Mouse (Mus musculus) fibroblast of lung, adult 2 months (primary cell): ENCODE data around the gene Trove2.

Experiments
- DNase-seq: peaks from one replicate; pipeline ENCODE4 v3.0.0-alpha.2; 2011; ENCODE audit warnings: low read depth

Gene Trove2

GRCm38 (mm10) chr1:143776446-143777411, at the start of gene Trove2, which contains the start of gene Uchl5:
Gene Trove2 (minus strand): TSS chr1:143777068.
Gene Uchl5 (plus strand): TSS chr1:143777272.
- peak; percentile 82 for DNase-seq

GRCm38 (mm10) chr1:143822677-143823076, 45.8 kb upstream of the Trove2 start:
- DNase-seq, result no peak

DNA sequence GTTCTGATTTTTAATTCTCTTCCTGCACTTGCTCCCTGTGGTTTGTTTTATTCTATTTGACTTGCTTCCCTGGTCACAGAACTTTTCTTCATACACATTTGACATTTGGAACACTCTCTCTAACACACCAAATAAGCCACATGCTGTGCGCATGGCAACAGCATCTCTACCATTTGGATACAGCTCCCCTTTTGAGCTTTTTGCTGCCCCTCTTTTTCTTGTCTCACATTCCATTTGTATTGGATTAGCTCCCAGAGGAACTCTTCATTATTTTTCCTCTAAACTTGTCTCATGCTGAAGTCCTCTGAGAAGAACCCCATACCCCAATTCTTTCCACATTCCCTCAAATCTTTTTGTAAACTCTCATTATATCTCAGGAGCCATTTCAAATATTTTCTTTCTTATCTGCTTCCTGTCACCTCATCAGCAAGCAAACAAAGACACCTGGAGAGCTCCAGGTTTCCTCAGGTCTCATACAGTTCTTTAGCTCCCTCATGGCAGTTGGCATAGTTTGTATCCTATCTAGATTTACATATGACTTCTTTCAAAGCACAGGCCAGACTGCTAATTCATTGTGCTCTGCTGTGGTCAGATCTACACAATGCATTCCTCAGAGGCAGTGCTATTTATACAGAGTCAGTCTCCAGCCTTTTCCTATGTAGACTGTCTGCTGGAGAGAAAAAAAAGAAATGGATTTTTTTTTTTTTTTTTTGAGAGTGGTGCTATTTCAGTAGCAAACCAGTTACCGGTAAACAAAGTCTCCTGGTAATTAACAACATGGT, 43.4 kb upstream of the Trove2 start:
- no peak for DNase-seq

GRCm38 (mm10) chr1:143813676-143814360, 37.0 kb upstream of the Trove2 start:
- peak; percentile 9 for DNase-seq

DNA sequence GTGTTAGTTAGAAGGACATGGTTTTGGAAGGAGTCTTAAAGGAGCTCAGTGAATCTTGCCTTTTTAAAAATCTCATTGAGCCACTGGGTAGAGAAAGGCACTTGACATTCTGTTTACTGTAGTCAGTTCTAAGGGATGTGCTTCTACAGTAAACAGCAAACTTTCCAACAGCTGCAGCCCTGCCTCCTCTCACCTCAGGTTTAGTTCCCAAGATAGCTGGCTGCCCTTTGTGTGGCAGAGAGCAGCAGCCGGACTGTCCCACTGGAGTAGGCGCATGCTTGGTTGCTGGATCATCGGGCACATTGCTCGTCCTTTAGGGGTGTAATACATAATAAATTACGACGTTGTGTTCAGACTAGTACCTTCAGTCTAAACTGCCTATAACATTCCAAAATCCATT, 32.2 kb upstream of the Trove2 start:
- DNase-seq, result no peak

DNA sequence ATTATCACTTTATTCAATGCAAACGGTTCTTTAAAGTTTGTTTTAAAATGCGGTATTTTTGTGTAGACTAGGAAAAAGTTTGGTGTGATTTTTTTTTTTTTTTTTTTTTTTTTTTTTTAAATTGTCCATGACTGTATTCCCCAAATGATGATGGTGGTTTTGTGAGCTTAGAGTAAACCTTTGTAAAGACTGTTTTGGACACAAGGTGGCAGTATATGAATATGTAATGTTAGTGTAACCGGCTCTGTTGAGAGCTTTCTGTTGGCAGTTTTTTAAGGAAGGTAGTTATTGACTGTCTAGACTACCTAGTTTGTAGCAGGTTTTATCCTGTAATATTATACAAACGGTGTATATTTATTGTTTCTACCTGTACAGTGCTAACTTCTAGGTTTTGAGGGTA, 26.7 kb upstream of the Trove2 start:
- DNase-seq, result peak; percentile 57

DNA sequence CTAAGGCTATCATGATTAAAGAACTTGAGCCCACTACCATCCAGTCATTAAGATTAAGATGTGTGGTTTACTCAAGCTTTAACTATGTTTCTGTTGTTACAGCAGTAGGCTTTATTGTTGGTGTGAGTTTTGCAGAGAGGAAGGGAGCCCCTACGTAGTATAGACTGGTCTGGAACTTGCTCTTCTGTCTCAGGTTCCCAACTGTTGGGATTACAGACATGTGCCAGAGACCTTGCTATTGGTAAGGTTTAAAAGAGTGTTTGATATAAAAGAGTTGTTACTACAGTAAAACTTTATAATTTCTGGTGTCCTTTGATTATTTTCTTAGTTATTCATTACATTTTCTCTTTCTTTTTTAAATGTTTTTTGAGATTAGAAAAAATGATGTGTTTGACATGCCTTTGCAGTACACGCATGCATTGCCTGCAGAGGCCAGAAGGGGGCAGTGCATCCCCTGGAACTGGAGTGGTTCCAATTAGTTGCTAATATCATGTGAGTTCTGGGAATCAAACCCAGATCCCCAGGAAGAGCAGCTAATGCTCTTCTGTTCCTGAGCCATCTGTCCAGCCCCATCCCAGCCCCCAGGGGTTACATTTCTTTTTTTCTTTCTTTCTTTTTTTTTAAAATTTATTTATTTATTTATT, 11.8 kb upstream of the Trove2 start:
- peak; percentile 10 for DNase-seq

DNA sequence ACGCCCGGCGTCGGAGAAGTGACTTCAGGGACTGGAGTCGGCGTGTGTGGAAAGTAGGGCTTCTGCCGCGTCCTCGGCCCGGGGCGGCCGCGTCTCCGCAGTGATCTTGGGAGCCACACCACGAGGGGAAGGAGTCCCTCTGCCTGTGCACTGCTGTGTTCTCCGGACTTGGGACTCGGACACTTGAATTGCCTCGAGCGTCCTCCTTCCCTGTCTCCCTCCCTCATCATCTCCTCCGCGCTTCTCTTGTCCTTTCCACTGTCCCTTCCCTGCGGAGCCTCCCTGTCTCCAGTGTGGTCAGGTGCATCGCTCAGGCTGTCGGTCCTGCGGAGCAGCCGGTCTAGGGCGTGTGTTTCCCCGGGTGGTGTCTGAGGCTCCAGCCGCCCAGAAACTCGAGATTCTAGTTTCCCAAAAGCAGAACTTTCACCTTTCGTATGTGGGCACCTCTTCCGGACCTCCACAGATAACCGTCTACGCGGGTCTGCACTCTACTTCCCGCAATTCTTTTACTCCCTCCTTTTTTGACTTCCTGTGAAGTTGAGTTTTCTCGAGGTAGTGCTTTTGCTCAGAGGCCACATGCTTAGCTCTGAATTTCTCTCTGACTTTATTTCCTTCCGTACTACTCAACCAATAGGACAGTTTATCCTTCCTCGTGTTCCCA, 820 bp upstream of the Trove2 start:
- no peak for DNase-seq

DNA sequence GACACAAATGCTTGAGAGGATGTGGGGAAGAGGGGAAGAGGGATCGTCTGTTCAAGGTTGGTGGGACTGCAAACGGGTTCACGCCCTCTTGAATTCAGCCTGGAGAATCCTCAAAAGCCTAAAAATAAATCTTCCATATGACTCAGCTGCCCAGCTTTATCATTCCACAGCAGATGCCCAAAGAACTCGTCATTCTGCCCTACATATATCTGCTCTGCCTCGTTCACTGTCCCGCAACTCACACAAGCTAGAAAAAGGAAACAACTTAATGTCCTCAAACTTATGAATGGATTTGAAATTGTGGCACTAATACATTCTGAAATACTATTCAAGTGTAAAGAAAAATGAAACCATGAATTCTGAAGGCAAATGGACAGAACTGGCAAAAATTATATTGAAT, 3.0 kb downstream of the Trove2 start:
- DNase-seq, result no peak

DNA sequence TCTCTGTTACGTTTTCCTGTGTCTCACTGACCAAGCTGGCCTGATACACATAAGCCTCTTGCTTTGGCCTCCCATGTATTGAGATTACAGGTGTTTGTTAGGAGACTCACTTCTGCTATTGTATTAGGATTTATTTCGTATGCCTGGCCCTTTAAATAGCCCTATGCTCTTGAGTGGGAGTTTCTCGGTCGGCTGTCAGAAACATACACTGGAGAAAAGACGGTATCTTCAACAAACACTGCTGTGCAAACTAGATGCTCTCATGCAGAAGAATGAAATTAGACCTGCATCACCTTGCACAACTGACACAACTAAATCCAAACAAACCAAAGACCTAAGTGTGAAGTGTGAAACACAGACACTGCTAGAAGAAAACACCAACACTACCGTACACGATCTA, 3.8 kb downstream of the Trove2 start:
- DNase-seq, result no peak

DNA sequence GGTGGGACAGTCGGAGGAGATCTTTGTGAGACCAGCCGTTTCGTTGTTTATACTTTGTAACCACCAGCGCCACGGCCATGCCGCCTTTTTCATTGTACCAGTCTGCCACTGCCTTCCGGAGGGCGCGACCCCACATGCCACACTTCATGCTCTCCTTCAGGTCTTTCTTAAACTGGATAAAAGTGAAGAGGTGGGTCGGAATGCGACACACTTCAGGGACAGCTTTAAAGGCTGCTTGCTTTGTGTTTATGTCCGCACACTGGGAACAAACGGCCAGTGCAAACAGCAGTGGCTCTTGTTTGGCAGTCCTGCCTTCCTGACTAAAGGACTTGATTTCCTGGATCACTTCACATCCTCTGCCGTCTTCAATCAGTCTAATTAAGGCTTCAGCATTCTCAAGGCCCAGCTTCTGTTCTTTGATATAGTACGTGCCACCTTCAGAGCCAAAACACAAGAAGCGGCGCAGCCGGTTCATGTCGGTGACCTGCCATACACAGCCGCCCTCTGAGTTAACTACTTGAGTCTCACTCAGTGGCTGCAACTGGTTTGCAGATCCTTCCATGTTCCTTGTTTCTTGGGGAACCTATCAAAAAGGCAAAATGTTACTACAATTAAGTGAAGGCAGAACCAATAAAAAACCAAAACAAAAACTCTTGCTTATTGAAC, 6.3 kb downstream of the Trove2 start:
- DNase-seq, result no peak

DNA sequence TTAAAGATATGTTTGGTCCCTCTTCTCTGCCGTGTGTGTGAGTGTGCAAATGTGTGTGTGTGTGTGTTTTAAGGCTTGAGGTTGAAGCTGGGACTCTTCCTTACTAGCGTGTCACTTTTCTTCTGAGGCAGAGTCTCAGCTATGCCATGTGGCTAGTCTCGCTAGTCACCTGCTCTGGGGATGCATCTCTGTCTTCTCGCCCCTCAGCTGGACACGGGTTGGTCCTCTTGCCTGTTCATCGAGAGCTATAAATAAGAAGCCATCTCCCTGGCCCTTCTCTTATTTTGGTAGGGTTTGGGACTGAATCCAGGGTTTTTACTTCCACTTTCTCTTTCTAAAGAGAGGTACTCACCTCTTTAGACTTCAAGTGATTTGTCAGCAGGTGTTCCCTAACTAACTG, 10.6 kb downstream of the Trove2 start:
- no peak for DNase-seq

DNA sequence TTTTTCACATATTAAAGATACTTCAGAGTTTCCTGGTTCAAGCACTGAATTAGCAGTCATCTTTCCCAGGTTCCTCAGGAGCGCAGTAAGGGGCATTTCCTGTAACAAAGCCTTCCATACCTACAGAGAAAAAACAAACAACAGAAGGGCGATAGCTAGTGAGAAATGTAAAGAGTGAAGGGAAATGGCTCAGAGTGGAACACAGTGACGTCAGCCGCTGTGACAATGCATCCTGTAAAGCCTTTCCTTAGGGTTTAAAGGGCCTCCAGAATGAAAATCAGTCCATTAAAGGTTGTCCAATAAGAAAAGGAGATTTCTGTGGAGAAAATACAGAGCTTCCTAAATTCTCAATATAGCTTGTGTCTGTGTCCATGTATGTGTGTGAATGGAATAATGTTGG, 11.1 kb downstream of the Trove2 start:
- DNase-seq, result no peak

- DNase-seq, result no peak
Measured at GRCm38 (mm10) chr1:143764443-143764842, 12.4 kb downstream of the Trove2 start.

- no peak for DNase-seq
Measured at GRCm38 (mm10) chr1:143762159-143762558, 14.7 kb downstream of the Trove2 start.

DNA sequence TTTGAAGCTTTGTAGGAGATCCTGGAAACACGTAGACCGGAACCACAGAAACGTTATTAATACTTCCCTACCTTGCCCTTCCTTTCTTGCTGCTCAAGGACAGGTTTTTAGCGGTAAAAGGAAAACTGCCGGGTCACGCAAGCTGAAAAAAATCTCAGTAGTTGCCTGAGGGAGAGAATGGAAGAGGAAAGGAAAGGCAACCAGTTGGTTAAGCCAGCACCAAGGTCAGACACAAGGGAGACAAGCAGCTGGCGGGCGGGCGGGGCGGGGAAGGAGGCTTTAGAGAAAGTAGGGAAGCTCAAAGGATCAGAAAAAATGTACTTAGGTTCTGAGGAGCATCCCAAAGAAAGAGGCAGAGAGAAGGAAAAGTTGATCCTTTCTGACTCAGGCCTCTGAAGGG, 31.0 kb downstream of the Trove2 start:
- no peak for DNase-seq

GRCm38 (mm10) chr1:143742186-143742585, 34.7 kb downstream of the Trove2 start:
- DNase-seq, result no peak

- no peak for DNase-seq
Measured at GRCm38 (mm10) chr1:143741331-143741730, 35.5 kb downstream of the Trove2 start.

DNA sequence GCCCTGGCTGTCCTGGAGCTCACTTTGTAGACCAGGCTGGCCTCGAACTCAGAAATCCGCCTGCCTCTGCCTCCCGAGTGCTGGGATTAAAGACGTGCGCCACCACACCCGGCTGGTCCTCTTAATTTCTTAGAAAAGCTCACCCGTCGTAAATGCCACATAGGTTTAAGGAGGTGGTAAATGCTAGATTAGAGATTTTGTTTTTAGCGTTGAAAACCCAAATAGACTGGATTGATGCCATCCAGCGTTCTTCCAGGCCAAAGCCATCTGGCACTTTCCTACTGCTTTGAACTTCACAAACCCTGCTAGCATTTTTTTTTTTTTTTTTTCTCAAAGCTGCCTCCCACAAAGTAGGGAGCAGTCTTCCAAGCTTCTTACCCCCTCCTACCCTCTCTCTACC, 36.3 kb downstream of the Trove2 start:
- no peak for DNase-seq
